Mouse (Mus musculus): Measurements from ENCODE around the gene Pfkp. TPM values are rescaled to one million over a fixed set of nuclear protein-coding genes. Genes with fewer than 3 reads are reported as not detected.

Pfkp gene
- polyA plus RNA-seq, 1 experiment, result 36.9 TPM

GRCm38 (mm10) chr13:6647992-6648668, 447 bp downstream of the Pfkp start:
- H3K36me3 ChIP-seq (replicated peaks; ENCODE audit: low read length), result peaks cover 11% of the 10 kb centered on the region
- peaks cover 67% of the 10 kb centered on the region for H3K4me1 ChIP-seq
- H3K27me3 ChIP-seq (replicated peaks), result no peaks in the 10 kb centered on the region
- no peaks in the 10 kb centered on the region for H3K9me3 ChIP-seq
- peak overlapping the region; percentile 97 for H3K4me3 ChIP-seq (replicated peaks)
- TF ChIP-seq FLI1 (IDR thresholded peaks at IDR 0.05; ENCODE audit: low read length), result no peak
- TF ChIP-seq GATA1 (IDR thresholded peaks at IDR 0.05; ENCODE audit: borderline replicate concordance, low read length), result no peak

GRCm38 (mm10) chr13:6647067-6647991, 1.2 kb downstream of the Pfkp start:
- TF ChIP-seq GATA1 (IDR thresholded peaks at IDR 0.05; ENCODE audit: borderline replicate concordance, low read length) (no peak), FLI1 (IDR thresholded peaks at IDR 0.05; ENCODE audit: low read length) (no peak)
- Histone ChIP-seq H3K4me3 (replicated peaks) (peak overlapping the region; percentile 97), H3K9me3 (no peaks in the 10 kb centered on the region), H3K36me3 (replicated peaks; ENCODE audit: low read length) (peaks cover 19% of the 10 kb centered on the region), H3K4me1 (peaks cover 72% of the 10 kb centered on the region), H3K27me3 (replicated peaks) (no peaks in the 10 kb centered on the region)

GRCm38 (mm10) chr13:6646674-6647066, 1.9 kb downstream of the Pfkp start:
- peaks cover 71% of the 10 kb centered on the region for H3K4me1 ChIP-seq
- TF ChIP-seq GATA1 (IDR thresholded peaks at IDR 0.05; ENCODE audit: borderline replicate concordance, low read length) (no peak), FLI1 (IDR thresholded peaks at IDR 0.05; ENCODE audit: low read length) (no peak)
- H3K36me3 ChIP-seq (replicated peaks; ENCODE audit: low read length), result peaks cover 20% of the 10 kb centered on the region
- no peaks in the 10 kb centered on the region for H3K27me3 ChIP-seq (replicated peaks)
- H3K4me3 ChIP-seq (replicated peaks), result peak overlapping the region; percentile 97
- H3K9me3 ChIP-seq, result no peaks in the 10 kb centered on the region

GRCm38 (mm10) chr13:6646266-6646665, 2.3 kb downstream of the Pfkp start:
- peak overlapping the region; percentile 97 for H3K4me3 ChIP-seq (replicated peaks)
- no peaks in the 10 kb centered on the region for H3K27me3 ChIP-seq (replicated peaks)
- TF ChIP-seq FLI1 (IDR thresholded peaks at IDR 0.05; ENCODE audit: low read length) (no peak), GATA1 (IDR thresholded peaks at IDR 0.05; ENCODE audit: borderline replicate concordance, low read length) (no peak)
- H3K9me3 ChIP-seq, result no peaks in the 10 kb centered on the region
- H3K36me3 ChIP-seq (replicated peaks; ENCODE audit: low read length), result peaks cover 24% of the 10 kb centered on the region
- peaks cover 74% of the 10 kb centered on the region for H3K4me1 ChIP-seq

- H3K4me3 ChIP-seq (replicated peaks), result peak overlapping the region; percentile 42
- TF ChIP-seq GATA1 (IDR thresholded peaks at IDR 0.05; ENCODE audit: borderline replicate concordance, low read length) (no peak), FLI1 (IDR thresholded peaks at IDR 0.05; ENCODE audit: low read length) (no peak)
- H3K4me1 ChIP-seq, result peaks cover 83% of the 10 kb centered on the region
- no peaks in the 10 kb centered on the region for H3K27me3 ChIP-seq (replicated peaks)
- H3K36me3 ChIP-seq (replicated peaks; ENCODE audit: low read length), result peaks cover 45% of the 10 kb centered on the region
- no peaks in the 10 kb centered on the region for H3K9me3 ChIP-seq
These were observed 4.6 kb downstream of the Pfkp start for GRCm38 (mm10) chr13:6643968-6644367.

GRCm38 (mm10) chr13:6643026-6643425, 5.6 kb downstream of the Pfkp start:
- Histone ChIP-seq H3K27me3 (replicated peaks) (no peaks in the 10 kb centered on the region), H3K9me3 (no peaks in the 10 kb centered on the region), H3K4me1 (peaks cover 89% of the 10 kb centered on the region), H3K36me3 (replicated peaks; ENCODE audit: low read length) (peaks cover 54% of the 10 kb centered on the region), H3K4me3 (replicated peaks) (peak overlapping the region; percentile 10)
- TF ChIP-seq FLI1 (IDR thresholded peaks at IDR 0.05; ENCODE audit: low read length) (no peak), GATA1 (IDR thresholded peaks at IDR 0.05; ENCODE audit: borderline replicate concordance, low read length) (no peak)

- peaks cover 59% of the 10 kb centered on the region for H3K36me3 ChIP-seq (replicated peaks; ENCODE audit: low read length)
- H3K4me1 ChIP-seq, result peaks cover 95% of the 10 kb centered on the region
- peak overlapping the region; percentile 59 for H3K4me3 ChIP-seq (replicated peaks)
These were observed 6.1 kb downstream of the Pfkp start for GRCm38 (mm10) chr13:6642453-6642852.

GRCm38 (mm10) chr13:6641497-6641896, 7.1 kb downstream of the Pfkp start:
- Histone ChIP-seq H3K4me1 (peaks cover 96% of the 10 kb centered on the region), H3K4me3 (replicated peaks) (no peak overlapping the region), H3K27me3 (replicated peaks) (no peaks in the 10 kb centered on the region), H3K9me3 (no peaks in the 10 kb centered on the region), H3K36me3 (replicated peaks; ENCODE audit: low read length) (peaks cover 67% of the 10 kb centered on the region)
- TF ChIP-seq GATA1 (IDR thresholded peaks at IDR 0.05; ENCODE audit: borderline replicate concordance, low read length), result no peak
- no peak for TF ChIP-seq FLI1 (IDR thresholded peaks at IDR 0.05; ENCODE audit: low read length)

More at GRCm38 (mm10) chr13:6642453-6642852, 6.1 kb downstream of the Pfkp start:
- TF ChIP-seq GATA1 (IDR thresholded peaks at IDR 0.05; ENCODE audit: borderline replicate concordance, low read length) (no peak; the same call in 2 of the 3 replicates), FLI1 (IDR thresholded peaks at IDR 0.05; ENCODE audit: low read length) (no peak)
- Histone ChIP-seq H3K9me3 (no peaks in the 10 kb centered on the region), H3K27me3 (replicated peaks) (no peaks in the 10 kb centered on the region)

GRCm38 (mm10) chr13:6639507-6640030, 9.0 kb downstream of the Pfkp start:
- no peak for TF ChIP-seq FLI1 (IDR thresholded peaks at IDR 0.05; ENCODE audit: low read length)
- no peak for TF ChIP-seq GATA1 (IDR thresholded peaks at IDR 0.05; ENCODE audit: borderline replicate concordance, low read length)
- H3K4me3 ChIP-seq (replicated peaks), result no peak overlapping the region
- no peaks in the 10 kb centered on the region for H3K9me3 ChIP-seq
- H3K4me1 ChIP-seq, result peaks cover 96% of the 10 kb centered on the region
- no peaks in the 10 kb centered on the region for H3K27me3 ChIP-seq (replicated peaks)
- H3K36me3 ChIP-seq (replicated peaks; ENCODE audit: low read length), result peaks cover 82% of the 10 kb centered on the region

All from megakaryocyte, embryonic 14.5 days (primary cell).